Mouse (Mus musculus): ENCODE results near the gene Slco4a1. TPM values are rescaled to one million over a fixed set of nuclear protein-coding genes. Genes with fewer than 3 reads are reported as not detected.

Gene Slco4a1
- polyA plus RNA-seq, 1 experiment from 2014 or later, result 3.5 TPM

- H3K27me3 ChIP-seq, result peaks cover 86% of the 10 kb centered on the region
- 10% methylated on average over 16 of the region's 16 CpGs for WGBS
- peak; percentile 76 for ATAC-seq (ENCODE audit: low FRiP score, low read depth)
- H3K9ac ChIP-seq (replicated peaks), result peak overlapping the region; percentile 4; the same call in 1 of the 2 replicates
- H3K36me3 ChIP-seq, result no peaks in the 10 kb centered on the region
- H3K9me3 ChIP-seq, result no peaks in the 10 kb centered on the region
- peaks cover 30% of the 10 kb centered on the region for H3K4me1 ChIP-seq
- H3K4me2 ChIP-seq (replicated peaks), result peak overlapping the region; percentile 40
- H3K4me3 ChIP-seq, result peak overlapping the region; percentile 12; the same call in 1 of the 2 replicates
- peak overlapping the region; percentile 46; the same call in 1 of the 2 replicates for H3K27ac ChIP-seq (replicated peaks)
Observed at GRCm38 (mm10) chr2:180482274-180482673, 26.2 kb downstream of the Slco4a1 start.

- 56% methylated on average over 4 of the region's 4 CpGs for WGBS
Observed at GRCm38 (mm10) chr2:180484882-180485281, 28.8 kb downstream of the Slco4a1 start.

GRCm38 (mm10) chr2:180485306-180485705 is 29.3 kb downstream of the Slco4a1 start:
- no peaks in the 10 kb centered on the region for H3K9me3 ChIP-seq
- H3K27ac ChIP-seq (replicated peaks), result peak overlapping the region; percentile 50; the same call in 1 of the 2 replicates
- no peak overlapping the region for H3K4me3 ChIP-seq
- no peak overlapping the region for H3K9ac ChIP-seq (replicated peaks)
- H3K4me2 ChIP-seq (replicated peaks), result no peak overlapping the region
- no peak for ATAC-seq (ENCODE audit: low FRiP score, low read depth)
- WGBS, result 27% methylated on average over 3 of the region's 3 CpGs
- no peaks in the 10 kb centered on the region for H3K36me3 ChIP-seq
- H3K4me1 ChIP-seq, result peaks cover 46% of the 10 kb centered on the region
- H3K27me3 ChIP-seq, result peaks cover 60% of the 10 kb centered on the region

More at GRCm38 (mm10) chr2:180484882-180485281, 28.8 kb downstream of the Slco4a1 start:
- Histone ChIP-seq H3K27me3 (peaks cover 60% of the 10 kb centered on the region), H3K27ac (replicated peaks) (peak overlapping the region; percentile 50; the same call in 1 of the 2 replicates), H3K9ac (replicated peaks) (no peak overlapping the region), H3K4me2 (replicated peaks) (no peak overlapping the region), H3K36me3 (no peaks in the 10 kb centered on the region), H3K9me3 (no peaks in the 10 kb centered on the region), H3K4me1 (peaks cover 46% of the 10 kb centered on the region), H3K4me3 (no peak overlapping the region)
- ATAC-seq (ENCODE audit: low FRiP score, low read depth), result no peak

DNA sequence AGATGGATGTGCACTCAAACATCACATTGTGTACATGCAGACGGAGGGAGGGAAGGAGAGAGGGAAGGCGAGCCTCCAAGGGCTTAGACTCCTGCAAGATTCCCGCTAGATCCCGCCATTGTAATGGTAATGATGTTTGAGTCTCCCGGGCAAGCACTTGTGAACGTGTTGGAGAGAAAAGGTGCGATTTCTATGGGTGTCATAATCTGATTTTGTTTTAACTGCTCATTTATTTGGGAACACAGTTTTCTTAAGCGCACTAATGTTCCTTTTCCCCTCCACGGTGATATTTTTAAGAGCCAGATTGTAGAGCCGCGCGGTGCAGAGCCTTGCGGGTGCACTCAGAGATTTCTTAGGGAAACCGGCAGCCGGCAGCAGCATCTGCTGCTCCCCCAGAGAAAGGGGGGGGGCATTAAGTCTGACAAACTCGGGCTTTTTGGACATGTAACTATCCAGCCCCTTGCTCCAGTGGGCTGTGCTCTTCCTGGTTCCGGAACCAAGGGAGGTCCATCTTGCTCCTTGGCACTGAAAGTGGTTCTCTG is 32.2 kb downstream of the Slco4a1 start:
- 6% methylated on average over 17 of the region's 17 CpGs for WGBS
- H3K4me3 ChIP-seq, result peak overlapping the region; percentile 19
- H3K27me3 ChIP-seq, result peaks cover 61% of the 10 kb centered on the region

DNA sequence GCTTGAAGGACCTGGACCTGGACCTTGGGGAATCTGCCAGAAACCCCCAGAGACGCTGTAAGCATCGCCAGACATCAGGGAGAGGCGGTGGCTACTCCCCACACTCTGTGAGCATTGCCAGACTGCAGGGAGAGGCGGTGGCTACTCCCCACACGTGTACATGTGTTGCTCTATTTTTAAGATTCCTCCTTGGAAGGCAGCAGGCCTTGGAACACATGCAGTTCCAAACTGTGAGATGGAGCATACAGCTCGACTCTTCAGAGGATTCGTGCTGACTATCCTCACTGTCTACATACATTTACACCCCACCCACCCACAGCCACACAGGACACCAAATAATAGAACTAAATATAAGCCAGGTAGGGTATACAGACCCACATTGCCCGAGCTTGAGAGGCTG is 39.9 kb downstream of the Slco4a1 start:
- Histone ChIP-seq H3K9ac (replicated peaks) (no peak overlapping the region), H3K4me3 (no peak overlapping the region), H3K27ac (replicated peaks) (no peak overlapping the region), H3K9me3 (no peaks in the 10 kb centered on the region), H3K27me3 (peaks cover 86% of the 10 kb centered on the region), H3K4me1 (peaks cover 21% of the 10 kb centered on the region), H3K4me2 (replicated peaks) (no peak overlapping the region), H3K36me3 (no peaks in the 10 kb centered on the region)
- ATAC-seq (ENCODE audit: low FRiP score, low read depth), result no peak
- 82% methylated on average over 8 of the region's 8 CpGs for WGBS

More for the DNA sequence above, 32.2 kb downstream of the Slco4a1 start:
- peak; percentile 81 for ATAC-seq (ENCODE audit: low FRiP score, low read depth)
- Histone ChIP-seq H3K9ac (replicated peaks) (peak overlapping the region; percentile 24; the same call in 1 of the 2 replicates), H3K36me3 (no peaks in the 10 kb centered on the region), H3K27ac (replicated peaks) (peak overlapping the region; percentile 52), H3K9me3 (no peaks in the 10 kb centered on the region), H3K4me2 (replicated peaks) (peak overlapping the region; percentile 48), H3K4me1 (peaks cover 28% of the 10 kb centered on the region)

- WGBS, result 0% methylated on average over 30 of the region's 30 CpGs
- no peak within 1 kb of the TSS for H3K27ac ChIP-seq (replicated peaks)
- no peak for ATAC-seq (ENCODE audit: low FRiP score, low read depth)
Observed at GRCm38 (mm10) chr2:180499741-180500140, 43.7 kb downstream of the Slco4a1 start, which contains the start of gene Ntsr1. Gene Ntsr1 (plus strand): TSS chr2:180499976.

DNA sequence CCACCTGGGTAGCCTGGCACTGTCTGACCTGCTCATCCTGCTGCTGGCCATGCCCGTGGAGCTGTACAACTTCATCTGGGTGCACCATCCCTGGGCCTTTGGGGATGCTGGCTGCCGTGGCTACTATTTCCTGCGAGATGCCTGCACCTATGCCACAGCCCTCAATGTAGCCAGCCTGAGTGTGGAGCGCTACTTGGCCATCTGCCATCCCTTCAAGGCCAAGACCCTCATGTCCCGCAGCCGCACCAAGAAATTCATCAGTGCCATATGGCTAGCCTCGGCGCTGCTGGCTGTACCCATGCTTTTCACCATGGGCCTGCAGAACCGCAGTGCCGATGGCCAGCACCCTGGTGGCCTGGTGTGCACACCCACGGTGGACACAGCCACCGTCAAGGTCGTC is 44.7 kb downstream of the Slco4a1 start:
- Histone ChIP-seq H3K4me1 (peaks cover 30% of the 10 kb centered on the region), H3K9ac (replicated peaks) (no peak overlapping the region), H3K27ac (replicated peaks) (no peak overlapping the region), H3K4me3 (peak overlapping the region; percentile 35; the same call in 1 of the 2 replicates), H3K36me3 (no peaks in the 10 kb centered on the region), H3K27me3 (peaks cover 96% of the 10 kb centered on the region), H3K4me2 (replicated peaks) (no peak overlapping the region), H3K9me3 (no peaks in the 10 kb centered on the region)
- no peak for ATAC-seq (ENCODE audit: low FRiP score, low read depth)
- WGBS, result 48% methylated on average over 13 of the region's 13 CpGs

More at GRCm38 (mm10) chr2:180499741-180500140, 43.7 kb downstream of the Slco4a1 start, which contains the start of gene Ntsr1:
- Histone ChIP-seq H3K4me2 (replicated peaks) (peak within 1 kb of the TSS; percentile 54), H3K9ac (replicated peaks) (peak within 1 kb of the TSS; percentile 43), H3K36me3 (no peaks in the 10 kb centered on the region), H3K27me3 (peaks cover 96% of the 10 kb centered on the region), H3K4me1 (peaks cover 30% of the 10 kb centered on the region), H3K4me3 (peak within 1 kb of the TSS; percentile 35), H3K9me3 (no peaks in the 10 kb centered on the region)

DNA sequence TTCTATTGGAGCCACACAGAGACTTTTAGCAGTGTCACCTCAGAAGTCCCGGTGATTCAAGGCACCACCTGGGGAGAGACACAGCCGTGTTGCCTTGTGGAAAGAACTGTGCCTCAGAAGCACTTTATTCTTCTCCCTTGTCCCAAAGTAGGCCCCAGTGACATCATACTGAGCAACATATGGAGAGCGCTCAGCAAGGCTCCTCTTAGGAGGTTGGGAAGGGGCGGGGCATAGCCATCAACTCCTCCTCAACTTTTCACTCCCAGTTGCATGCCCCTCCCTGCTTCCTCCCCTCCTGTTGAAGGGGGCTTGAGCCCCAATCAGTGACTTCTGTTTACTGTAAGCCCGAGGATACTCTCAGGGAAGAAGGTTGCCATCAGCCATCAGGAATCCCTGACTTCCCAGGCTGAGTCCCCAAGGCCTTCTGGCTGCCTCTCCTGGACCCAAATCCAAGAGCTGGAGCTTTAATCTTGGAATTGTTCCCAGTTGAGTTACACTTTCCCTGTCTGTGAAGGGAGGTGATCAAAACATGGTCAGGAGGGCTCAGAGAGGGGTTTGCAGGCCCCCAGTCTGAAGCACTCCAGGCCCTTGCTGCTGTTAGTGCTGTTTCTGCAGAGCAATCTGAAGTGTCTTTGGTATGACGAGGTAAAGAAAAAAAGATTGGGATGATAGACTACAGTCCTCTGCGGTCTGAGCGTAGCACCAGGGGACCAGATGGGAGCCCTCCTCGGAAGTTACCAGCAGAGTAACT is 45.3 kb downstream of the Slco4a1 start:
- no peaks in the 10 kb centered on the region for H3K36me3 ChIP-seq
- H3K27me3 ChIP-seq, result peaks cover 96% of the 10 kb centered on the region
- no peak overlapping the region for H3K4me3 ChIP-seq
- H3K27ac ChIP-seq (replicated peaks), result no peak overlapping the region
- 42% methylated on average over 9 of the region's 9 CpGs for WGBS
- peaks cover 35% of the 10 kb centered on the region for H3K4me1 ChIP-seq
- no peak for ATAC-seq (ENCODE audit: low FRiP score, low read depth)
- H3K9me3 ChIP-seq, result no peaks in the 10 kb centered on the region
- no peak overlapping the region for H3K9ac ChIP-seq (replicated peaks)
- no peak overlapping the region for H3K4me2 ChIP-seq (replicated peaks)

DNA sequence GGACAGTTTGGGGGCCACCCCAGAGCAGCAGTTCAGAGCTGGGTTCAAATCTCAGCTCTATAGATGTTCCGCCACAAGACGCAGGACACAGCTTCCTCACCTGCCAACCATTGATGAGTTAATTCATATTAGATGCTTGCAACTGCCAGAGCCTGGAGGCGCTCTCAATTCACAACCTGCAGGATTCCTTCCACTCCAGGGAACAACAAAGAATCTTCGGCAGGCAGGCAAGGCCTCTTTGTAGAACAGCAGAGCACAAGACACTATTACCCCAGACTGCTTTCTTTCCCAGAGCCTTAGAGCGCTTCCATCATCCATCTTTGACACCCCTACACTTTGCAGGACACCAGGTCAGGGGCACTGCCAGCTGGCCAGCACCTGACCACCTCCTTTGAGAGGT is 50.2 kb downstream of the Slco4a1 start:
- Histone ChIP-seq H3K9ac (replicated peaks) (no peak overlapping the region), H3K4me1 (peaks cover 23% of the 10 kb centered on the region), H3K36me3 (no peaks in the 10 kb centered on the region), H3K27ac (replicated peaks) (no peak overlapping the region), H3K4me3 (no peak overlapping the region), H3K4me2 (replicated peaks) (no peak overlapping the region), H3K27me3 (peaks cover 86% of the 10 kb centered on the region), H3K9me3 (no peaks in the 10 kb centered on the region)
- no peak for ATAC-seq (ENCODE audit: low FRiP score, low read depth)
- 40% methylated on average over 5 of the region's 5 CpGs for WGBS

DNA sequence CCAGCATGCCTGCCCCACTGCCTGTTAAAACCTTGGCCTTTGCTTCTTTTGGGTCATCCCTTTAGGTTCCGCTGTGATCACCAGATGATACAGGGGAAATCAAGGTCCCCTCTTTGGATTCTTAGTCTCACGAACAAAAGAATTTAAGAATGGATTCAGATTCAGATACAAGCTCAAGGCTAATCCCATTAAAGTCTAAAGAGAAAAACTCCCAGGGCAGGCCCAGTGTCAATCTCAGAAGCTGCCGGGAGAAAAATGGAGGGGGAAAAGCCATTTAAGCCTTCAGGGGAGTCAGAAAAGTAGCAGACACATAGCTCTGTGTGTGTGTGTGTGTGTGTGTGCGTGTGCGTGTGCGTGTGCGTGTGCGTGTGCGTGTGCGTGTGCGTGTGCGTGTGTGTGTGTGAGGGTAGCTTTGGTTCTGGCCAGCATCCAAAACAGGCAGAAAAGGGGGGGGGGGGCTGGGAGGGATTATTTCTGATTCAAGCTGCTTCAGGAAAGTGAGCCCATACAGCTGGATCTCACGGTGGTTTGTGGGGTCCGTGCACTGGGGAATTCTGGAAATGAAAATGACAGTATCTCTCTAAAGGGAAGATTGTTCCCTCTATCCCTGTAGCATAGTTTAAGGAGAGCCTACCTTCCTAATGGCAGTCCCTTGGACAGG is 52.5 kb downstream of the Slco4a1 start:
- peaks cover 86% of the 10 kb centered on the region for H3K27me3 ChIP-seq
- 0 out of 2 replicates have a peak overlapping the region, but pooled peaks have one; percentile 16 for H3K27ac ChIP-seq (replicated peaks)
- peaks cover 22% of the 10 kb centered on the region for H3K4me1 ChIP-seq
- no peaks in the 10 kb centered on the region for H3K36me3 ChIP-seq
- no peak overlapping the region for H3K4me3 ChIP-seq
- H3K9ac ChIP-seq (replicated peaks), result no peak overlapping the region
- 26% methylated on average over 14 of the region's 14 CpGs for WGBS
- peak; percentile 45; the same call in 1 of the 2 replicates for ATAC-seq (ENCODE audit: low FRiP score, low read depth)
- H3K9me3 ChIP-seq, result no peaks in the 10 kb centered on the region
- H3K4me2 ChIP-seq (replicated peaks), result no peak overlapping the region; the same call in 1 of the 2 replicates

GRCm38 (mm10) chr2:180510867-180511266 is 54.8 kb downstream of the Slco4a1 start:
- Histone ChIP-seq H3K27me3 (peaks cover 86% of the 10 kb centered on the region), H3K4me2 (replicated peaks) (no peak overlapping the region), H3K9me3 (no peaks in the 10 kb centered on the region), H3K4me1 (peaks cover 22% of the 10 kb centered on the region), H3K27ac (replicated peaks) (no peak overlapping the region), H3K36me3 (no peaks in the 10 kb centered on the region), H3K9ac (replicated peaks) (no peak overlapping the region), H3K4me3 (no peak overlapping the region)
- 84% methylated on average over 5 of the region's 5 CpGs for WGBS
- ATAC-seq (ENCODE audit: low FRiP score, low read depth), result no peak
